Mouse (Mus musculus) colon, adult 2 months (tissue): Measurements from ENCODE around the gene Smpd3. TPM values are rescaled to one million over a fixed set of nuclear protein-coding genes. Genes with fewer than 3 reads are reported as not detected.

Source experiments
- polyA plus RNA-seq: library from polyadenylated mRNA; depleted of rRNA; stranded (reverse); fragments of >200 nt; gene quantifications from 2 replicates; pipeline ENCODE4 v1.2.3, GENCODE M21; 2012; rRNA removed

Smpd3 gene
- 88.1 and 97.5 TPM in 2 replicates for polyA plus RNA-seq

GRCm38 (mm10) chr8:106337852-106338521, at the start of gene Smpd3:
Gene Smpd3 (minus strand): TSS chr8:106337988.

GRCm38 (mm10) chr8:106210821-106211345, 126.9 kb downstream of the Smpd3 start, which contains the start of the genes Slc7a6os and Prmt7:
Gene Slc7a6os (minus strand): TSS chr8:106210935.
Gene Prmt7 (plus strand): TSS chr8:106210936.

Other genes with a start within 250 kb of the Smpd3 start
- gene Esrp2, start 201.0 kb downstream of the Smpd3 start, polyA plus RNA-seq = 68.5 and 68.7 TPM in 2 replicates
- 9.7 and 10.5 TPM in 2 replicates for gene Pla2g15, start 187.6 kb downstream of the Smpd3 start, polyA plus RNA-seq
- gene Slc7a6, start 169.1 kb downstream of the Smpd3 start, polyA plus RNA-seq = 11.6 and 11.8 TPM in 2 replicates
- 17.6 and 19.1 TPM in 2 replicates for gene Slc7a6os, start 127.1 kb downstream of the Smpd3 start, polyA plus RNA-seq
- 15.8 and 16.5 TPM in 2 replicates for gene Prmt7, start 127.1 kb downstream of the Smpd3 start, polyA plus RNA-seq
- gene Zfp90, start 77.3 kb upstream of the Smpd3 start, polyA plus RNA-seq = 1.5 and 1.6 TPM in 2 replicates
- 0.39 TPM in 1 of 2 replicates, not detected in the other for gene 6030452D12Rik, start 162.5 kb upstream of the Smpd3 start, polyA plus RNA-seq
- gene Cdh3, start 172.9 kb upstream of the Smpd3 start, polyA plus RNA-seq = 1.6 and 1.8 TPM in 2 replicates
- gene Gm10073, start 235.5 kb upstream of the Smpd3 start, polyA plus RNA-seq = 122 and 148 TPM in 2 replicates